Mouse (Mus musculus): ENCODE measurements at regions not wholly inside any gene's neighbourhood (a gene's known extent, or its start where the extent isn't known, plus 50 kb on each side); places are given as distances from the start of the nearest gene placed in this dataset.

DNA sequence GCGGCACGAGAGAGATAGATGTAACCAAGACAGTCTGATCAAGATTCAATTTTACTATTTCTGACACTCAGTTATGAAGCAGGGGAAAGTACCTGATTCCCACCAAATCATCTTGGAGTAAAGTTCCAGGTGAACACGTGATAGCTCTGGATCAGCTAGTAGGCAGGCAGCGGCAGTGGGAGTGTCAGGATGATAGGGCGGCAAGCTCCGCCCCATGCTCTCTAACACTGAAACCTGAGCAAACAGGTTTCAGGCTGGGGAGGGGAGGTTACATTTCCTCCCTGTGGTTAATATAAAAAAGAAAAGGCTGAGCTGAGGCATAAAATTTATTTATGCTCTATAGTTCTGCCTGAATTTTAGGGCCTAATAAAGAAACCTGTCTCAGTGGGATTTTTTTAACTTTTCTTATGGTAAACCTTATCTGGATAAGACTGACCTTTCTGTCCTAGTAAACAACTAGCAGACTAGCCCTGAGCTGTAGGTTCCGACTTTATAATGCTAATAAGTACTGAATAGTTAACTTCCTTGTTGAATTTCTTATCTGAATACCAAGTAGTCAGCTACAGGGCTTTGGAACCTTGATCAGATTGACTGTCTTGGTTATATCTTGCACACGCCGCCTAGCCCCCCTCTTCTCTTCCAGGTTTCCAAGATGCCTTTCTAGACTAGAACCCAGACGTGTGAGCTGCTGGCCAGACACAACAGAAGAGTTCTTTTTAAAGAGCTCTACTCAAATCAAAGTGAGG is 254.9 kb upstream of the Dab2 start:
- DNase-seq: peak; percentile 11 to 59

DNA sequence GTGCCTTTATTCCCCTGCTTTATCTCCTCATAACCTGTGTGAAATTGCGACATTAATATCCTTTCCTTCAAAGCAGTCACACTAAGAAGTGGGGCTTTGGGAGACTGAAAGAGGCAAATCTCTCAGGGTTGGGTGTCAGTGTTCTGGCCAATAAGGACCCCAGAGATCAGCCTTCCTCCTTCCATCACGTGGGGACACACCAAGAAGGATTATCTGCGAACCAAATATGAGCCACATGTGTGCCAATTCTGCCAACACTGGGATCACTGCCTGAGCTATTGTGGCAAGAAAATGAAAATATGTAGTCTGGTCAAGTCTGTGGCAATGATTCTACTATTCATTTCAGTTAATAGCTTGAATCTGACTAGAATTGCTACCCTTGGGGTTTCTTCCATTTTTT is 243.9 kb upstream of the Dab2 start:
- DNase-seq: no peak

- DNase-seq: no peak
Observed at GRCm38 (mm10) chr15:6056887-6057626, 242.5 kb upstream of the Dab2 start.

DNA sequence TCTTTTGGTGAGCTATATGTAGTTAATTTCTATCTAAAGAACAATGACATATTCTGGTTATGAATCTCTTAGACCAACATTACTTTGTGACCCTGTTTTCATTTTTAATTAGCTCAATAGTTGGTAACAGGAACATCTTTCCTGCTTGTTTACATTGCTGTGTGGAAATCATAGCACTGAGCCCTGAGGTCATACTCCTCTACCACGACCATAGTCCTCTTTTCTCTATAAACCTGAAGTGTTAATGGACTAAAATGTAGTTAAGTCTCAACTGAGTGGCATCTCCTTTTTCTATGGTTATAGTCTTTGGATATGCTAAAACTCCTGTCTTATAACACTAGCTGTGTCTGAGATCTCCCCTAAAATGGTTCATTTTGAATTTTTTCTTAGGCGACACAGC is 240.2 kb upstream of the Dab2 start:
- DNase-seq: no peak

- no peak for DNase-seq
Observed at GRCm38 (mm10) chr15:6059790-6060189, 239.8 kb upstream of the Dab2 start.

DNA sequence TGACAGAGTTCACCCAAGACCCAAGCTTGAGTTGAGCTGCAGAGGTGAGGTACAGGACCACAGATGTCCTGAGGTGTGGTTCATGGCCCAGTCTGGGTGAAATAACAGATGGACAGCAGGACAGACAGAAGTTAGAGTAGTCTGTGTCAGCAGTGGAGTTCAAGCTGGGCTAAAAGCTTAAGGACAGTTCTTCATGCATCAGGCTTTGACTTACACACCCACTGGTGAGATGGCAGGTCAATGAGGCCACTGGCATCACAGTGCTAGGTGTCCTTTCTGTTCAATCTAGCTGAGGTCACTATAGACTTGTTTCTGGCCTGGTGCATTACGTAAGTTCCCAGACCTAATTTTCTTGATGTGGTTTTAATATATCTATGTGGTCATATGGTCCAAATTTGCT is 238.9 kb upstream of the Dab2 start:
- no peak for DNase-seq

GRCm38 (mm10) chr15:6065100-6065499 is 234.5 kb upstream of the Dab2 start:
- no peak for DNase-seq

GRCm38 (mm10) chr15:6067380-6067779 is 232.2 kb upstream of the Dab2 start:
- DNase-seq: no peak

DNA sequence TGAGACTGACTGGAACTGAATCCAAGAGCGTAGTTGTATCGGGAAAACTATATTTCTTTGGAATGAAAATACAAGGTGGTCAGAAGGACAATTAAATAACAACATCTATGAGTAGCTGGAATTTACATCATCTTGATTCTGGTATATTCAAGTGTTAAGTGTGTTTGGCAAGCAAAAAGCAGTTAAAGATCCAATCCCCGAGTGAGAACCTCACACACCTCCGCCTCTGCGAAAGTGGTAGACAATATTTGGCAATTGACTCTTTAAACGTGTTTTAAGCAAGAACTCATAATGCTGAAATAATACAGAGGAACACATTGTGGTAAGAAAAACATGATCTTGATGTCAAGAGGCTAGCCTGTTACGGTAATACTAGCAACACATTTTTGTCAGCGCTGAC is 231.2 kb upstream of the Dab2 start:
- no peak for DNase-seq

DNA sequence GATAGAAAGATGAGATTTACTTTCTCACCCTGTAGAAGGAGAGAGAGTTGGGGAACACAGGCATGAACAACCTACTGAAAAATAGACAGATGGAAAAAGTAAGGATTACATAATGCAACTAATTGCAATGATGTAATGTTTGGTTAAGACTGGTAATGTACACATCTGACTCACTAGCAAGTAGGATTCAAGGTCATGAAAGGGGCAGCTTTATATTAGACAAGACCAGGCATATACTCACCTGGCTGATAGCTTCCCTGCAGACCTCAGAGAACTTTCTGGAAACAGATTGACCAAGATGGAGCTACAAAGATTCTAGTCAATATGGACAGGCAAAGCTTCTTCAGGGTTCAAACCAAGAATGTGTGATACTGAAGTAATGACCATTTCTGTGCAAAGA is 227.7 kb upstream of the Dab2 start:
- no peak for DNase-seq

DNA sequence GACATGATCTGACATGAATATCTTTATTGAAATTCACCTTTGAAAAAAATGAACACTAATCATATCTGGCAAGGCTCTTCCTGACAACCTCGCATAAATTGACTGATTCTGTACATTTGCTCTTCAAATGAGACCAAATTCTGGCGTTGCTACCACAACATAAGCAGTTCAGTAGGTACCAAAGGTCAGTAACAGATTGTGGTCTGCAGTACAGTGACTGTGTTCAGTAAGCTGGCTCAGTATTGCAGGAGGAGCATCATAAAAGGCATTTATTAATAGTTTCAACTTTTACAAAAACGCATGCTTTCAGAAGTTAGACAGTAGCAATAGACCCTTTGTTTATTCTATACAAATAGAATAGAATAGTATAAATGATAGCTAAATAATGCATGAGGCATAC is 226.7 kb upstream of the Dab2 start:
- DNase-seq: no peak

DNA sequence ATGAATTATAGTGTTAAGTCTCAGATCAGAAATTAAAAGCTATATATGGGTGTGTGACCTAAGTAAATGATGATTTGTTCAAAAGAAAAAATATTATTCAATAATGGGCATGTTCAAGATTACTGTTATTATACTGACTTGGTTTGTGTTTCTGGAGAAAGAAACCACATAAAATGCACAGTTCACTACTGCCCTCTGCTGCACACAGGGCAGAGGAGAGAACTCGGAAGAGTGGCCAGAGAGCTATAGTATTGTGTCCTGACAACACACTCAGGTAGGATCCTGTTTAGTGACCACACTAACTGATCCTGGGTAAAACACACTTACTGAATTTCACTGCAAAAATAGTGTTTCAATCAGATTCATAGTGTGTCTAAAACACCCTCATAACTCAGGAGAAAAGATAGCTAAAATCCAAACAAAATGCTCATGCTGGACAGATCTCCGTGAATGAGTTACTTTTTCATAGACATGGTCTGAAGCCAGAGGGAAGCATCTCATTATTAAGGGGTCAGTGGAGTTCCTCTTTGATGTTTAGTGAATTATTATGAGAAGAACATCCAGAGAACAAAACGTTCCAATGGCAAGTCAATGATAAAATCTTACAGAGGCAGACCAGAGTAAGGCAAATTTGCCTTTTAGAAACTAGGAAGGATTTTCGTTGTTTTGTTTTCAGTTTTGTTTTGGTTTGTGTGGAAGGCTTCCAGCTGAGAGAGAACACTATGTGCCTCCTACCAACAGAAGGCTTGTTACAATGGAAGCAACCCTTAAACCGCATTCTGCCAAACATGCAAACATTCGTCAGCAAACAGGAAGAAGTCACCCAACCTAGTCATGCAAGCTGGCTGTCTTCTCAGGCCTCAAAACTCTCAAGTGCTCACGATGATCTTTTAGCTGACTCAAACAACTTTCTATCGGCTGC is 218.6 kb upstream of the Dab2 start:
- peak; percentile 67 to 69 for DNase-seq

DNA sequence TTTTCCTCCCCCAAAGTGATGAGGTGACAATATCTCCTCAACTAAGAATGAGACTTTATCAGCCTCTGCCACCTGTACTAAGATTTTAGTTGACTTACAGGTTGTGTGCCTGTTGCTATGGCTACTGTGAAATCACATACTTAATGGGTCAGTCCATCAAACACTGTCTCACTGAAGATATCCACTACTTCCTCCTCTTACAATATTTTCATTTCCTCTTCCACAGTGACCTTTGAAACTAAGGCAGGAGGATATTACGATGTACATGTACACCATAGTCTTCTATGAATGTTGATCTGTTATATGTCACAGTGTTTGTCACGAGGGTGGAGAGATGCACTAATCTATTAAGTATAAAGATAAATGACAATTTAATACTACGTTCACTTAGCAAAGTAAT is 212.4 kb upstream of the Dab2 start:
- DNase-seq: no peak

- no peak for DNase-seq
Observed at GRCm38 (mm10) chr15:6088498-6088897, 211.1 kb upstream of the Dab2 start.

GRCm38 (mm10) chr15:6129697-6130096 is 169.9 kb upstream of the Dab2 start:
- no peak for DNase-seq

- DNase-seq: no peak
Observed at GRCm38 (mm10) chr15:6132216-6132615, 167.4 kb upstream of the Dab2 start.

- DNase-seq: no peak
Observed at GRCm38 (mm10) chr15:6145071-6145470, 154.5 kb upstream of the Dab2 start.

DNA sequence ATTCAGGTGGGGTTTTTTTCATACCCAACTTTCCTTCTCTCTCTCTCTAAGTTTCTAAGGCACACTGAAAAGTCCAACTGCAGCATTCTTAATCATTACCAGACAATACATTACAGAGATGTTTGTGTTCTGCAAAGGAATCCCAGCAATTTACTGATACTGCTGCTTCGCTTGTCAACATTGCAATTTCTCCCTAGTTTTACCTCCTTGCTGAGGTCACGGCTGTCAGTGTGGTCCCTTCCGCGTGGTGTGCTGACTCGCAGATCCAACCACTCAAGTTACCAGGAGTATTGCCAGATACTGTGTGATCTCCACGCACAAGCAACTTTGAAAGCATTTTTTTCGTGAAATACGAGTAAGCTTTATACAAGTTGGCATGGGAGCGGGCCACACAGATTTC is 144.9 kb upstream of the Dab2 start:
- peak; percentile 25 to 40 for DNase-seq

DNA sequence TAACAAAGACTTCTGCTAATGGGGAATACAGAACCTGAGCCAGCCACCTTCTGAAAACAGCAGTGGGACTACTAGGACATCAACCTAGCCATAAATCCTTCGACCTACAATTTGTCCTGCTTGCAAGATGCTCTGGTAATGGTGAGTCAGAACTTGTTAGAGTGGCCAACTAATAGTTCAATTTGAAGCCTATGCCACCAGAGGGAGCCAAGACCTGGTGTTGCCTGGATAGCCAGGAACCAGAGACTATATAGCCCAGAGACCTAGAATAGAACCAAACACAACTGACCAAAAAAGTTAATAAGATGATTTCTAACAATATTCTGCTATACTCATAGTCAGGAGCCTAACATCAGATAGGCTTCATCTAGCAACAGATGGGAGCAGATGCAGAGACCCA is 119.3 kb upstream of the Dab2 start:
- peak in 1 of 2 experiments; percentile 7 for DNase-seq

DNA sequence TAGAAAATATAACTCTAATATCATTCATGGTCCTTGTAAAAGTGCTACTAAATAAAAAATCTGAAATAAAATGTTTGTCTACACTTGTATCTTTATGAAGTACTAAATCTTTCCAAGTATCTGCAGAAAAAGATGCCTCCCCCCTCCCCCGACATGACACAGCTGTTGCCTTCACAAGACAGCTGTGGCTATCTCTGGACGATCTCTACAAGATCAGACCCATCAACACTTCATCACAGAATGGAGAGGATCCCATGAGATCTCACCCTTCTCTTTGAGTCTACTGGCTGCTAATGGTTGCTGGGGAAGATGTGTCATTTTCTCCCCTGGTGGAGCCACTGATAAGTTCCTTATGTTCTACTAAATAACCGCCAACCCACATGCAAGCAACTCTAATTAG is 116.0 kb upstream of the Dab2 start:
- peak; percentile 41 to 43 for DNase-seq

GRCm38 (mm10) chr15:6191845-6192244 is 107.7 kb upstream of the Dab2 start:
- no peak for DNase-seq

DNA sequence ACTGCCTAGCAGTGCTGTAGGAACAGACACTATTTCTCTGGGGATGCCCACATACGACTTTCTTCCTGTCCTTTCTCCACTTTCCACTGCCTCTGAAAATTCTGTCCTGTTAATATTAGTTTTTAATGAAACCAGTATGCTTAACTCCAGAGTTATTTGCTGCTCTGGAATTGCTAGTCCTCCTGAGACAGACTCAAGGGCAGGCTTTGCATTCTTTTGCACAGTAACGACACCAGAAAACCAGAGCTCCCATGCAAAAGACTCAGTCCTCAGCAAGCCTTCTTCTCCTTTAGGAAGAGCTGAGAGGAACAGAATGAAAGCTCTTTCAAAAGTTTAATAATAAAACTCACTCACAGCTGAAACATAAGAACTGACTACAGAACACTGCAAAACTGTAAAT is 92.3 kb upstream of the Dab2 start:
- no peak for DNase-seq

DNA sequence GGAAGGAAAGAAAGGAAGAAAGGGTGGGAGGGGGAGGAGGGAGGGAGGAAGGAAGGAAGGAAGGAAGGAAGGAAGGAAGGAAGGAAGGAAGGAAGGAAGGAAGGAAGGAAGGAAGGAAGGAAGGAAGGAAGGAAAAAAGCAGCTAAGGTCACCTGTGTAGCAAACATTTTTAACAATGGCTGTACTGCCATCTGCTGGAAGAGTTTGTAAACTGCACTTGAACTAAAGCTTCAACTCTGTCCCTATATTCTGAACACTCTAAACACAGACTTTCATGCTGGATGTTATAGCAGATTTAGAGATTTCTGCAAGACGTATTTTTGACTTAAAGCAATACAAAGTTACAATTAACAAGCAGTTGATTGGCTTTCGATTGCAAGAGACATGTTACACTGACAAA is 90.3 kb upstream of the Dab2 start:
- DNase-seq: peak in 1 of 2 experiments; percentile 59

Measured in kidney, postnatal 25 days (tissue).